Mouse (Mus musculus): Measurements from ENCODE around the gene Lekr1.

Lekr1 gene

DNA sequence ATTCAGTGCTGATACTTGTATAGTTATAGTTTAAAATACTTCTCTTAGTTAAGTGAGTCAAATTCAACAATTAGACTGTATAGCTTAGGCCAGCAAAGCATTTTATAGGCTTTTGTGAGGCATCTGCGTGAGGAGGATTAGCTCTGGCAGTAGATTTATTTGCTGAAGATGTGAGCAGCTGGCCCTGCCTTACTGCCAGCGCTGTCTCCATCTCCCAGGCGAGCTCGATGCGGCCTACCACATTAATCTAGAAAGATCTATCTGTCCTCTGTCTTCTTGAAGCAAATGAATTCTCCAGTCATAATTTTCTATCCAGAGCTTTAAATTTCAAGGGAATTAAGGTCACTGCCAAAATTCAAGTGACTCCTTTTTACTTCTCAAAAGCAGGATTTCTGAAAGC, 170.4 kb downstream of the Lekr1 start:
- no peak for DNase-seq (ENCODE audit: low spot score)

DNA sequence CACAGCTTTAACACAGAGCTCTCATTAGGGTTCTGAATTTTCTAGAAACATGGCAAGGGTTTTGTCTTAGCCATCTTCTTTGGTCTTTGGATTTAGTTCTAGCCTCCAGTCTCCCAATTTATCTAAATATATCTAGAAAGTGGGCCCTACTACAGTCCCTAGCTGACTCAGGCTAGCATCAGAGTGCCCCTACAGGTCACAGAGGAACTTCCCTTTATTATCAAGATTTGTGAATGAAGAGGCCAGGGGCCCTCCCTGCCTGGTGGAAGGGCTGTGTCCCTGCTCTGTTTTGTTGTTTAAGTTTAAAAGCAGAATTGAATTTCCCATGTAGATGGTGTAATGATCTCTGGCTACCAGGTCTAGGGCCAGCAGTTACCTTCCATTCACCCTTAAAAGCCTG, 173.6 kb downstream of the Lekr1 start:
- DNase-seq (ENCODE audit: low spot score): no peak

DNA sequence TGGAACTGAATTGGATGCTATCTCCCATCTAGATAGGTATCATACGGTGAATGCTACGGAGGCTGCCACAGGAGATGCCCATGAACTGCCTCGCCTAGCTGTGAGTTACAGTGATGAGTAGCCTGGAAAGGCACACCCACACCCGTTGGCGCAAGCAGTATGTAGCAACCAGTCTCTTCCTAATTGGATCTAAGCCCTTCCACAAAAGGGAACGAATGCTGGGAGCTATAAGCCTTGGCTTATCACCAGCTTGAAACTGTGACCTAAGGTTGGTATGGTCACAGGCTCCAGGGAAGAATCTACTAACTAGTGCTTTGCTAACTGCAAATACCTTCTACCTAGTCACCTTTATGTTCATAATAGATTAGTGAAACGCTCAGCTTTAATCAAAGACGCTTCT, 175.1 kb downstream of the Lekr1 start:
- DNase-seq (ENCODE audit: low spot score): no peak

DNA sequence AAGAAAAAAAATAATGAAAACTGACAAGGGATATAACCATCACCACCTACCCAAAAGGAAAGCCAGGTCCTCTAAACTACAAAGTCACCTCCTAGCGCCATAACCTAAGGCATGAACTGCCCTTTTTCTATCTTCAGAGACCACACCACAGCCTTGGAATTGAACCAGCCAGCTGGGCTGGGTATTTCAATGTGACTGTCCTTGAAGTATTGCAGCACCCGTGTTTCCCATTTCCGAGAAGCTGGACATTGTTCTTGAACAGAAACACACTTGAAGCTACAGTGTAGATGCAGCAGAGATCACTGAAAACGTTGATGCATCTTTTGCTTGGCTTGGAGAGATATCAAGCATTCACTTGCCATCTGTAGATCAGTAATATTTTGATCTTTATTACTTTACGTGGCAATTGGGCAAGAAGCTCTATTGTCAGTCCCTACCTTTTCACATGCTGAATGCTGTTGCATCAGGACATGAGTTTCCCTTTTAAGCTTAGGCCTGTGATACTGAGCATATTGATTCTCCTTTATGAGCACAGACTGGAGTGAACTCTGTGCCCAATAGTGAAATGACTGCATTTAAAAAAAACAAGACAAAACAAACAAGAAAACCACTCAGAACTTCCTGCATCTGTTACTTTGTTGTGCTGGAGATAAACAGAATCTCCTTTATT, 176.6 kb downstream of the Lekr1 start:
- no peak for DNase-seq (ENCODE audit: low spot score)

DNA sequence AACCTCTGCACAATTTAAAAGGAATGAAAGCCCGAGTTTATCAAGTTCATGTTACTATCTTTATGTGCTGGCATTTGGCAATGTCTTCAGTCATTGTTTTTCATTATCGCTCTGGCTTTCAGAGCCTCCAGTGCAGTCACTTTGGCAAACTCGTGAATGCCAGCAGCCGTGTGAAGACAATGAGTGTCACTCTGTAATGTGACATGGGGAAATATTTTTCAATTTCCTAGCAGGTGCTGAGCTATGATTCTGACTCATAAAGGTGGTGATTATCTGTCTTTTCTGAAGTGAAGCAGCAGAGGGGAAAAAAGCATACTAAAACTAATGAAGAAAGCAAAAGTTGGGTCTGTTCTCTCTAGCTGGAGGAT, 177.1 kb downstream of the Lekr1 start:
- no peak for DNase-seq (ENCODE audit: low spot score)

DNA sequence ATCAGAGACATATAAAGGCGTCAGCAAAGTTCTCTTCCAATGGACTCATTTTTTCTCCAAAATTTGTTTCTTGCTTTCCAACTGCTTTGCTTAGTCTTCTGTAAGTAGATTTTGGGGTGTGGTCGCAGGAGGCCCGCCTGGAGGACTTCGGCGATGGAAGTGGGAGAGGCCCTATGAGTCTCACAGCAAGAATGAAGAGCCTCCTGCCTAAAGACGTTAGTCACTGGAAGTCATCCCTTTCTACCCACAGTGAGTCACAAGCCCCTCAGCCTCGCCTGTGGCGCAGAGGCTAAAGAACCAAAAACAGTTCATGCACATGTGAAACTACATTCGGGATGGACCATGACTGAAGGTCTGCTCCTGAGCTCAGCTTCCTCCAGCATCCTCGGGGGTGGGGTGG, 178.3 kb downstream of the Lekr1 start:
- peak; percentile 23 for DNase-seq (ENCODE audit: low spot score)

DNA sequence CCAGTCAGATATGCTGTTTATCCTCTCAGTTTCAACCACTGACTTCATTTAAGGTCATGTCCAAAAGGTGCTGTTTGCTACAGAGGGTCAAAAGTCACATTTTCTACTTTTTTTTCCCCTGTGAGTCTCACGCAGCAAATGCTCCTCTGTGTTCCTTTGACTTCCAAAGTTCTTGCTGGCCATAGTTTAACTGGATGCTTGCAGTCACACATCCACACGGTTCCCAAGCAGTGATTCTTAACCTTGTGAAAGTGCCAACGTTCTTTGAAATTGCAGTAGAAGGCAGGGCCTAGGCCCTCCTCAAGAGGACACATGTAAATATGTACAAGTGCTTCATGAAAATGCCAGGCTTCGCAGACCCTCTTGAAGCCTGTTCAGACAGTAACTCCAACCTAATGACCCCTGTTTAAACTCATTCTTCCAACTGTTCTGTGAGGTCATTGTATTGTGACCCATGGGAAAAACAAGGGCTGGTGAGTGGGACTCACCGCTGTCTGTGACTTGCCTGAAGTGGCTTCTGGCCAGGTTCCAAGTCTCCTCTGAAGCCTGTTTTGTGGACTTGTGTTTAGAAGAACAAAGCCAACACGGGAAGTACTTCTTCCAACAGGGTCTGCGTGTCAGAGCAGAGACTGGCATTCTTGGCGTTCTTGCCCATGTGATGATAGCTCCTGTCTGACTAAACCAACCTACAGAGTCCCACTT, 179.0 kb downstream of the Lekr1 start:
- peak; percentile 45 for DNase-seq (ENCODE audit: low spot score)

DNA sequence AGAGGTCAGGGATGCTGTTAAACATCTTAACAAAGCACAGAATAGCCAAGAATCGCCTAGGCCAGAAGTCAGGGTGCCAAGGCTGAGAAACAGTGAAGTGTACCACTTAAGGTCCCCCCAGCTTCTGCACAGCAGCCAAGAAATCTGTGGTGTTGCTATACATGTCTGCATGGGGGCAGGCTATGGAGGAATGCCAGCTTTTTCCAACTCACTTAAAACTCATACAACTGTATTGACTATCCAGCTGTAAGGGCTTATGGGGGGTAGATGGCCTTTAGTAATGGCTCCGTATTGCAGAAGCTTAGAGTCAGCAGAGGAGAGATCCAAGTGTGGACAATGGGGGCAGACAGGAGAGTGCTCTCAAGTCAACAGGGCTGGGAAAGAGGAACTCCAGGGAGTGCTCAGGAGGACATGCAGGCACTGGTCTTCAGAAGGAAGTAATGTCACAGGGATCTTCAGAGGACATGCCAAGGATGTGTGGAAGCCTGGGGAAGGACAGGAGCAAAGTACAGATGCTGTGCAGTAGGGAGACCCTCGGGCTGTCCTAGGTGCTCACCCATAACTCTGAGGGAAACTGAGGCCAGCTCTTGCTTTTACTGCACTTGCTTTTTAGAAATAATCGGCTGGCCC, 181.2 kb downstream of the Lekr1 start:
- no peak for DNase-seq (ENCODE audit: low spot score)

DNA sequence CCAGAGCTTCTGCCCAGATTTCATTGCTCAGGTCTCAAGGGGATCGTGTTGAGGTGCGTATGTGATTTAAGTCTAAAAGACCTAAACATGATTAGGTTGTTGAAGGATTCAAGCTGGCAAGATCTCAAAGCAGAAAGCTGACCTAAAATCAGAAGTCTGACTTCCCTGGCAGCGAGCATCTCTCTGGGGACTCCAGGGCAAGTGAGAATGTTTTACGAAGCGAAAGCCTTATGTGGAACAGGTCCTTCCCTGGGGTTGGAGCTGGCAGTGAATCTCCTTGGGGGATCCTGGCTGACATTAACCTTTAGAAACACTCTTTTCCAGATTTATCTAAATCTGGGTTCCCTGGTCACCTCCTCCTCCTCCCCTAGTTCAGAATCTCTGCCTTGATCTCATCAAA, 187.7 kb downstream of the Lekr1 start:
- DNase-seq (ENCODE audit: low spot score): no peak

DNA sequence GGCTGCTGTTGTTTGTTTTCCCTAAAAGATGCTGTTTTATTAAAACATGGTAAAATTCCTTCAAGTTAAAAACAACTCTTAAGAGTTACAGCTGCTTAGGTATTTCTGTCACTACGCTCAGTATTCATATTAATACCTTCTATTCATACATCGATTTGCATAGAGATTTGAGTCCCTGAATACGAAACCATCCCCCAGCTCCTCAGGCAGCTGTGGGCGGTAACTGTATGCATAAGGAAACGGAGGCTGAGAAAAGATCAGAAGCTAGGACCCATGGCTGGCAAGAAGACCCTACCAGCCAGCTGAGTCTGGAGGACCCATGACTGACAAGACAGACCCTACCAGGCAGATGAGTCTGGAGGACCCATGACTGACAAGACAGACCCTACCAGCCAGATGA, 189.5 kb downstream of the Lekr1 start:
- DNase-seq (ENCODE audit: low spot score): no peak

DNA sequence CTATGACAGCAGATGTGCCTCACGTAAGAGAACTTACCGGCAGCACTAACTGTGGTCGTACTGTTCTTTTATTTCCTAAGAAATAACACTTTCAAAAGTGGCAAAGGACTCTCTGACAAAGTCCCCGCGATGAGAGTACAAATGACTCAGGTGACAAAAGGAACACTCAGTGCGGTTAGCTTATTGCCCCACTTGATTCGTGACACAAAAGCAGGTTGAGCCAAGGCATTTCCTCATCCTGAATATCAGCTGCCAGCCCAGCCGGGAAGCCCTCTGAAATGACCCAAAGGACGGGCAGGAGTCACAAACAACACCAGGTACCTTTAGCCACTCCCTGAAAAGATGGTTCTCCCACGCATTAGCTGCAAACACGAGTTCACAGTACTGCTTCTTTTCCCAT, 192.1 kb downstream of the Lekr1 start:
- DNase-seq (ENCODE audit: low spot score): no peak

DNA sequence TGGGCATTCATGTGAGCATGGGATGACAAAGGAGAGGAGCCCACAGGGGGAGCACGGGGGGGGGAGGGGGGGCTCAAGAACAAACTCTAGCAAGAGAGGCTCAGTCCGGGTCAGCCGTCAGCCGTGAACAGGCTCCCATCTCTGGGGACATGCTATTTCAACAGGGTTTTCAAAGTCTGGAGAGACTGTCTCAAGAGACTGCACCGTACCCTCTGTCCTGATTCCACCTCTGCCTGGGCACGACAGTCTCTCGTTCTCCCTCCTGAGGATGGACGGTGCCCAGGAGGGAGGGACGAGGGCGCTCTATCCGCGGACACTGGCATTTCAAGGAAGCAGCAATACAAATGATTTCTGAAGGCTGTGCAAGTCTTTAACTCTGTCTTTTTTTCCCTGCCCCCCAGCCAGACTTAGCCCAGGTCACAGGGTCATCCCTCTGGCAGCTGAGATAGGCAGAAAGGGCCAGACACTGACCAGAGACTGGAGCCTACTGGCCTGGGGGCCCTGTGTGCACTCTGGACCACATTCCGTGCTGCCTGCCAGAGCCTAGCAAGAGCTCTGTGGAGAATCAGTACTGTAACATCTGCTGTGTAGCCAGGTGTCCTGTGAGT, 192.8 kb downstream of the Lekr1 start:
- DNase-seq (ENCODE audit: low spot score): no peak

DNA sequence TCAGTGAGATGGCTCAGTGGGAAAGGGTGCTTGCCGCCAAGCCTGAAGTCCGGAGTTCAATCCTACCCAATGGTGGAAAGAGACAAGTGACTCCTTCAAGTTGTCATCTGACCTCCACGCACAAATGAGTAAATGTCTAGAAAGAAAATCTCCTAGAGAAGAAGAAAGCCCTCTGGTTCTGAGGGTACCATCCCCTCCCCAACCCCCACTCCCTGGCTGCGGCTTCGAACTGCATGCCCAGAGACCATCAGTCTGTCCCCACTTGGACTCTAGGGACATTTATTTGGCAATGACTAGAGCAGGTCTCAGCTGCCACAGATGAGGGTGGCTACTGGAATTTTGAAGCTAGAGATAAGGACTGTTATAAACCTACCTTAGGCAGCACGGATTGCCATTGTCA, 193.7 kb downstream of the Lekr1 start:
- DNase-seq (ENCODE audit: low spot score): no peak

DNA sequence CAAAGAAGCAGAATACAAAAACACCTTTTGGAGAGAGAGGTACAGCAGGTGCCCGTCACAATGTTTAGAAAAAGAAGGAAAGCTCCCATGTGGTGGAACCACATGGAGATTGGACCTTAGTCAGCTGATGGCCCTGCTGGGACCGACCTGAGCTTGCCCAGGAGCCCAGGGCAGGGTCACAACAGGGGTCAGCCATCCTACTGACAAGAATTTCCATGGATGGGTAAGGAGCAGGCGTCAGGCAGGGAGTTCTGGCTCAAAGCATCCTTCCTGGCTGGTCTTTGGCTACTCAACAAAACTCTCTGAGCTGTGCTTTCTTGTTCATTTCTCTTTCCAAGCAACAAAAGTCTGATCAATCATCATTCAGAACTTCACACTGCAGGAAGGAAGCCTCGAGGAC, 194.9 kb downstream of the Lekr1 start:
- DNase-seq (ENCODE audit: low spot score): no peak

DNA sequence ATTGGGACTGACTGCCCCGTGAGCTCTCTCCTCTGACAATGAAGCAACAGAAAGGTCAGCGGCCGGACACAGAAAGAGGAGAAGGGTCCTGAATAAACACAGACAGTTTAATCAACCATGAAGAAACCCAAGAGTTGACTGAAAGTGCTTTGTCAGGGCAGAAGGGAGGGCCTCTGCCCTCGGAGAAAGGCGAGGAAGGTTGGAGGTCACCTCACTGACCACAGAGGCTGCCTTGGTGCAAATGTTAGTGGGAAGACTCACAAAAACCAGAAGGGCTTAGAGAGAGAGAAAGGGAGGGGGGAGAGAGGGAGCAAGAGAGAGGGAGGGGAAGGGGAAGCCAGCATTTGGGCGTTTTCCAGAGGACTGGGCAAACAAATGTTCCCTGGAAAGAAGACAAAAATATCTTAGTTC, 195.4 kb downstream of the Lekr1 start:
- no peak for DNase-seq (ENCODE audit: low spot score)

DNA sequence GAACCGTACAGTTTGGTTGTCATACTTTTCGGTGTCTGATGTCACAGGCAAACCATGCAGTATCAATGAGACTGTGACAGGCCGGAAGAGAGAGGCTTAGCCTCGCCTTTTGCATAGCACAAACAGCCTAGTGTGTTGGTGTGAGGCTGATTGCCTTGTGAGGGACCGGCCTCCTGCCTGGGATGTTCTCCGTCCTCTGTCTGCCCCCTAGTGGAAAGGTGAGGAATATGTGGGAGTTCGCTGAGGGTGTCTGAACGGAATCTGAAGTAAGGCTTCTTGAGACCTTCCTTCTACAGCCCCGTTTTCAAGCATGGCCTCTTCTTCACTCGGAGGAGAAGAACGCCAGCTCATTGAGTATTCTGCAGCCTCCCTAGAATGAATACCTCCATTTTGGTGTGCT, 197.3 kb downstream of the Lekr1 start:
- DNase-seq (ENCODE audit: low spot score): peak; percentile 84

DNA sequence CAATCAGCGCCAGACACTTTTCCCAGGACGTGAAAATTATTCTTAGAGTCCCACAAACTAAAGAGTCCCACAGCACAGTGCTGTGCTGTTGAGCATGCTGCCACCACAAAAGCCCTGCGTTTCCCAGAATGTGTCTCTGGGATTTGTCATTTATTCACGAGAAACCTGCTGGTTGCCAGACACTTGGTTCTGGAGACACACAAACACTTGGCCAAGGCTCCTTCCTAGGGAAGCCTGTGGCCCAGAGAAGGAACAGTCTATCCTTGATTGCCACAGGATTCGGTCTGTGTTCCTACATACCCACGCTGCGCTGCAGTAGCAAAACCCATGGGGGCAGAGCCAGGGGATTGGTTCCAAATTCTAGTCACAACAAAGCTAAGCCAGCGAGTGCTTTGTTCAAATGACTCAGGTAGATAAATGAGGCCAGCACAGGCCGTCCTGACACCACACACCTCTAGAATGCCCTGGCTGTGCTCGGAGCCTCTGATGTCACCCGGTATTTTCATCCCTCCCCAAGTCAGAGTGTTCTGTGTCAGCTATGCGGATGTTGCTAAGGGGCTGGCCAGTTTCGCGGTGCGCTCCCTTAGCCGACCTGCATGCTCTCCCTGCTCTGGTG, 197.8 kb downstream of the Lekr1 start:
- DNase-seq (ENCODE audit: low spot score): no peak

DNA sequence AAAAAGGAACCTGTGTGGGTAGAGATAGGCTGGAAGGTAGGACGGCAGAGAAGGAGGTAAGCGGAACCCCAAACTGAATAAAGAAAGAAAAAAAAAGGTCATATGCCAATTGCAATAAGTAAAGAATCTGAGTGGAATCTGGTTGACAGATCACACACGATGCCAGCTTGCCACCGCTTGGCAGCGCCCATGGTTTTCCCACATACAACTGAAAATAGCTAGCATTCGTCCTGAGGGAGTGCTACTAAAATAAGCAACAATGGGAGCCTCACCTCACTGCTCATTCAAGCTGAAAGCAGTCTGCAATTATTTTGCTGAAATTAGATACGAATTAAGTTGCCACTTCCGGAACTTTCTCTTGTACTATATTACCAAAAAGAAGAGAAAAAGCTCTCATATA, 202.9 kb downstream of the Lekr1 start:
- DNase-seq (ENCODE audit: low spot score): no peak

DNA sequence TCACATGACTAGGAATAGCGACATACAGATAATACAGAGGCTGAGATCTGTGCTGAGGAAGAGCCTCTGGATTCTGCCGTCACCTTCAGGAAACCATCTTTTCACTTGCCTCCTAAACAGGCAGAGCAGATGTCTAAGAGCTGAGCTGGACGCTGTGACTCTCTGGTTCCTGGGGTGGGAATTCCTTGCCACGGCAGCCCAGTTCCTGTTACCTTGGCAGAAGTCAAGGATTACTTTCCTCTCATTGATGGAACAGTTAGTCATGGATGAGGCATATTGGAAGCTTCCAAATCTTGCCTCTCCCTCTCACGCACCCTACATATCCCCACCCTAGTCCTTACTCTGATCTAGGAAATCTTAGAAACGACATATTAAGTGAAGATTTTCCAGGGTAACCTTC, 203.7 kb downstream of the Lekr1 start:
- no peak for DNase-seq (ENCODE audit: low spot score)

DNA sequence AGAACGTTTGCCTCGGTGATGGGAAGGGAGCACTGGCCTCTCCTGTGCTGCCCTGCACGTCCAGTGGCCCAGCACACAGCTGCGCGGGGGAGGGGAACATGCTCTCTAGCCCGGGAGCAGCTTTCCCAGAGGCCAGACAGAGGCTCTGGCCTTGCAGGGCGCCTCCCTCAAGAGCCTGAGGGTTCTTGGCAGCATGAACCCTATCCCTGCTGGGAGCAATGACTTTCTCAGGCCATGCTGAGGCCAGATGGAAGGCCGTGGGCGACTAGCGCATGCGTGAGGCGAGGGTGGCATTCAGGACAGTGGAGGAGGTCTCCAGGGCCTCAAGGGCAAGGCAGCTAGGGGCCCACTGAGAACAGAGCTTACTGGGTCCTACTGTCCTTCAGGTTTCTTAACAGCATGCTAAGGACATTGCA, 205.2 kb downstream of the Lekr1 start:
- peak; percentile 66 for DNase-seq (ENCODE audit: low spot score)

DNA sequence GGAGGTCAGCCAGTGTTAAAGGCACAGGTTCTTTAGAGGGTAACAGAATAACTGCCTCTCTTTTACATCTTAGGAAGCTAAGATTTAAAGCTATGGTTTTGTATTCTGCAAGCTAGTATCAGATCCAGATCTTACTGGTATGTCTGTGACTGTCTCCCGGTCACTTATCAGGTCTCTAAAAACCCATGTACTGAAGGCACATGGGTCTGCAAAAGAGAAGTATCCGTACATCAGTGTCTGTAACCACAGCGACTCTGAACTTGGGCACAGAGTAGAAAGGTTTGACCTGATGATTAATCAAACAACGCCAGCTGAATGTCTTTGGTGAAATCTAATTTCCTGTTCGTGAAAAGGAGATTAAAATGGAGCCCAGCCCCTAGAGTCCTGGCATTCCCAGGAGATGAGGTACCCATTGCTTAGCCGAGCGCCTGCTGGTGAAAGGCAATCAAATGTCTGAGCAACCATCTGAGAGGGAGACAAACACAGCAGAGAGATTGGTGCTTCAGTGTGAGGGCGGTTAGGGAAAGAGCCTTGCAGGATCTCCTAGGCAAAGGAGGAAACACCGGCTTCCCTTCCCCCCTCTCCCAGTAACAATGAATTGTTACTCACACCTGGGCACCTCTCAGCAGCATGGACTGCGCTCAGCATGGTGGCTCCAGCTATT, 205.7 kb downstream of the Lekr1 start:
- no peak for DNase-seq (ENCODE audit: low spot score)
